Mouse (Mus musculus) gonadal fat pad, adult 2 months (tissue): Measurements from ENCODE around the gene Mogs. TPM values are rescaled to one million over a fixed set of nuclear protein-coding genes. Genes with fewer than 3 reads are reported as not detected.

Experiments
- DNase-seq: peaks from one replicate; pipeline ENCODE4 v3.0.0-alpha.2; 2012; ENCODE audit warnings: low read depth
- polyA plus RNA-seq: library from polyadenylated mRNA; depleted of rRNA; stranded (reverse); fragments of >200 nt; gene quantifications from 2 replicates; pipeline ENCODE4 v1.2.3, GENCODE M21; 2012; rRNA removed

The Mogs gene
- 55.3 and 56.3 TPM in 2 replicates for polyA plus RNA-seq

DNA sequence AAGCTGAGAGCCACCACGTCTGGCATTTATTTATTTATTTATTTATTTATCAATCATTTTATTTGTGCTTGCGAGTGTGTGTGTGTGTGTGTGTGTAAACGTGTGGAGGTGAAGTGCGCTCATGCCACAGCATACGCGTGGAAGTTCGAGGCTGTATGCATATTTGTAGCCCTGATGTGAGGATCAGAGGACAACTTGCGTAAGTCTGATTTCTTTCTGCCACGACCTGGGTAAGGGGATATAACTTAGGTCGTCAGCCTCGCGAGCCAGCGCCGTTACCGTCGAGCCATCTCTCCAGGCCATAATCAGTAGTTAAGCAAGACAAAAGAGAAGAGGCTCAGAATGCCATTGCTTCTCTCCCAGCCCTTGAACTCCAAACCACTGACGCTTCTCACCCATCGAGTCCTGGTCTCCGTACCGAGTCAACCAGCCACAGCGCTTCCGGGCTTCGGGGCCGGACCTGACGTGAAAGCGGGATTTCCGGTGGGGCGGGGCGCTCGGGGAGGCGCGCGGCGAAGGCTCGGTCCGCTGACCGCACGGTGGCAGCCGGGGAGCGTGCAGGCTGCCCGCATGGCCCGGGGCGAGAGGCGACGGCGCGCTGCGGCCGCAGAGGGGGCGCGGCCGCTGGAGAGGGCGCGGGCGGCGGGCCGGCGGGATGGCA, at the start of gene Mogs:
TSS of gene Mogs (plus strand) at position 486 of the 661 bp plus-strand sequence.
- no peak for DNase-seq

GRCm38 (mm10) chr6:83065995-83066394, 49.3 kb upstream of the Mogs start:
- DNase-seq: no peak

GRCm38 (mm10) chr6:83066441-83066840, 48.9 kb upstream of the Mogs start:
- no peak for DNase-seq

DNA sequence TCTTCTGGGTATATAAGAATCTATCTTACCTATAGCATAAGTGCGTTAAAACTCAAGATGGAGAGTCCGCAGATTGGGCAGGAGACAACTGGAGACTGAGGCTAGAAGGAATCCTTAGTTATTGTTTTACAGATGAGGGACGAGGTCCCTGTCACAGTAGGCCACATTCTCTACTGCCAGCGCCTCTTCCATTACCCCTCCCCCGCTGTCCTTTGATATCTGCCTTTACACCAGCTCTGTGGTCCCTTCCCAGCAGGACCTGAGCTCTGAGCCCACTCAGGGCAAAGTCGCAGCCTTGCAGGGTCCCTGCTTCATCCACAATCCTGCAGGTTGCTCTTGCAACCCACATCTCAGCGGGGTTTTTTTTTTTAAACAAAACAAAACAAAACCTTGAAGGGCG, 47.1 kb upstream of the Mogs start:
- DNase-seq: no peak

DNA sequence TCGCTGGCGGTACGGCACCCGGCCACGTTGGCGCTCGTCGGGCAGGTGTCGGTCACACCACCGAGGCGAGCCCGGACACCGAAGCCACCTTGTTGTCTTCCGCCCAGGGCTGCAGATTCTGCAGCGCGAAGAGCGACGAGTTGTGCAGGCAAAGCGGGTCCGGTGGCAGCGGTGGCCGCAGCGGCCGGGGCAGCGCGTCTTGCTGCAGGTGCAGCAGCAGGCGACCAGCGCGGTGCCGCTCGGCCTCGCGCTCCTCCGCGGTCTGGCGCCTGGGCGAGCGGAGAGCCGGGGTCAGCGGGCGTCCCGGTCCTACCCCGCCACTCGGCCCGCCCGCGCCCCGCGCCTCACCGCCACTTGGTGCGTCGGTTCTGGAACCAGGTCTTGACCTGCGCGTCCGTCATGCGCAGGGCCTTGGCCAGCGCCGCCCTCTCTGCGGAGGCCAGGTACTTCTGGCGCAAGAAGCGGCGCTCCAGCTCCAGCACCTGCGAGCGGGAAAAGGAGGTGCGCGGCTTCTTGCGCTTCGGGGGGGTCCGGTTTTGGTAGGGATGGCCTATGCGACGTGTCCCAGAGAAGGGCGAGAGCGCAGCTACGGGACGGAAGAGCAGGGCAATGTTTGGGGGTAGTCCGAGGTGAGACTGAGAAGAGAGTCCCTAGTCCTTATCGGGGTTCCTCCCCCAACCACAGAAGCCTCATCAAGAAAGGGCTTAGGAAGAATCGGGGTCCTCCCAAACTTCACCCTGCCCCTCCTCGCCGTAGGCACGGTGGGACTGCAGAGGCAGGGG, 46.4 kb upstream of the Mogs start:
- no peak for DNase-seq

DNA sequence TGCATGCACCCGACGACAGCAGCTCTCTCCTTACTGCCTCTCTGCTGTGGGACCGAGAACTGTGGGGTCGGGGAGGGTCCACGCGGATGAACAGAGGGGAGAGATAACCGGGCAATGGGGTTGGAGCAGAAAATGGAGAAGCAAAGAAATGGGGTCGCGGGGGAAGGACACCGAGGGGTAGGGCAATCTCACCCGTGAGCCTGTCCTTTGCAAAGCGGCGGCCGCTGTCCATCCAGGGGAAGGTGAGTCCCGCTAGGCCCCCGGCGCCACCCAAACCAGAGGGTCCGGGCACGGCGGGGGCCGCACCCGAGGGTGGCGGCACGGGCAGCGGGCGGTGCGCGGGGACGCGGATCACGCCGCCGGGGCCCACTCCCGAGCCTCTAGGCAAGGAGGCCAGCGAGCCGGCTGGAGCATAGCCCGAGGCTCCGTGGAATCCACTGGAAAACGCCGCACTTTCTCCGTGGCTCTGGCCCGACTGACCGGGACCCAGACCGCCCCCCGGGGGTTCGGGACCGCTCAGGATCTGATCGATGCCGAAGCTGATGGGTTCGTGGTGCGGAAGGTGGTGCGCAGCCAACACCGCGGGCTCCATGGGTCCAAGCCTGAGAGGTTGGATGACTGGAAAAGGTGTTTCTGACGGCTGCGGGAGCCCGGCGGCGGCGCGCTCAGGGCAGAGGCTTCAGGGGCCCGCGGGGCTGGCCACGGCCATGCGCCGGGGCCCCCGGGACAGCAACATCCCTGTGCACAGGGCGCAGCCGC, 45.6 kb upstream of the Mogs start:
- no peak for DNase-seq

GRCm38 (mm10) chr6:83070247-83070310, 45.2 kb upstream of the Mogs start, which contains the start of gene Tlx2:
TSS of gene Tlx2 (minus strand) at chr6:83070293.
- DNase-seq: no peak

DNA sequence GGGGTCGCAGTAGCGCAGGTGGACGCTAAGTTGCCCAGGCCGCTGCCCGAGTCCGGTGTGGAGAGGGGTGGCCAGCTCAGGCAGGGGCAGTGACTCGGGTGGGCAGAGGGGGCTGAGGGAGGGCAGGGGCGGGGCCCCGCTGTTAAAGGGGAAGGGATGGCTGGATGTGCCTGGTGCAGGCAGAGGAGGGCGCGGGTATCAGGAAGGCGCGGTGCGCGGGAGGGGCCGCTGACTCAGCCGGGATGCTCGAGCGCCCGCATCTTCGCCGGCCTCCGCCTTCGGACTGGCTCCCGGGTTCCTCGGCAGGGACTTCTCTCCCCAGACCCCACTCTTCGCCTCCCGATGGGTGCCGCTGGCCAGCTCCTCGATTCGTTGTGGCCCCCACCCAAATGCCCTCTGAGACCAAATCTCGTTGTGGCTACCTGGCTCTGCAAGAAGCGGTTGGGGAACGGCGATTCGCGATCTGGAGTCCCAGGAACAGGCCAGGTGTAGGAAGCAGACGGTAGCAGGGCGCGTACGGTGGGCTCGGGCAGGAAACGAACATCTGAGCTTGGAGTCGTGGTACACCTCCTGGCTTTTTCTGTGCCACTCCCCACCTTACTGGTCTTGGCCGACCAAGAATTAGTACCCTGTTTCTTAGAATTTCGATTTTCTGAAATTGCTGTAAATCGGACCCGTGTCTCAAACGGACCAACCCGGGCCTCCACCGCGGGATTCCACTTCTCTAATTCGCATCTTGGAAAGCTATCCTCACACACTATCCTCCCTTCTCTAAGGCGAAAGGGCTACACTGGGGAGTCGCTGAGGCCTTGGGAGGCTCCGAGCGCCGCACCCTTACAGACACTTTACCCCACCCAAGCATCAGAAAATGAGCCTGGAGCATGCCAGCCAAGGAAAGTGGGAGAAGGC, 44.7 kb upstream of the Mogs start:
- DNase-seq: no peak

- DNase-seq: no peak
Observed at GRCm38 (mm10) chr6:83071220-83071619, 44.1 kb upstream of the Mogs start.

- no peak for DNase-seq
Observed at GRCm38 (mm10) chr6:83074979-83075378, 40.3 kb upstream of the Mogs start.

DNA sequence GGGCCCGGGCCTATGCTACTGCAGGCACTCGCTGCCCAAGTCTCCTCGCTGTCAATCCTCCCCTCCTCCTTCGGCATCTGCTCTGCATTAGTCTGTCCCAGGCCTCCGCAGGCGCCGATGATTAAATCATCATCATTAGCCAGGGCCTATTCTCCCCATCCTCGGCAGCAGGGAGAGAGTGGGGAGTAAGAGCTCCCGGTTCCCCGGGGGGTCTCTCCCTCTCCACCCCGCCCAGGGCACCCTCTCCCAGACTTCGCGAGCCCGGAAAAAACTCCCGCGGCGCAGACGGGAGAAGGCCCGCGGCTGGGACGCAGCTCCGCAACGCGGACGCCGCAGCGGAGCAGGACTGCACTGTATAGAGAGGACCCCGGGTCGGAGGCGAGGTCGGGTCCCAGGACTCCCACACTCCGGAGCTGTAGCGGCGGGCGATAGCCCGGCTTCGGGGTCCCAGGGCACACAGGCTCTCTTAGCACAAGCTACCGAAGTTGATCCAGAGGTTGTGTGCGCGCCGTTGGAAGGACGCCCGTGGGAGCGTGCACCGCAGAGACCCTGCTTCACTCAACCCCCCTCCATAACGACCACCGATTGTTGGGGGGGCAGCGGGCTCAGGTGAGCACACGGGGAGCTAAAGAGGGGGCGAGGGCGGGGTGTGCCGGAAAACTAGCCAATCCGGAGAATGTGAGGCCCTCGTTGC, 37.5 kb upstream of the Mogs start, which contains the start of gene Pcgf1:
TSS of gene Pcgf1 (plus strand) at position 240 of the 694 bp plus-strand sequence.
- no peak for DNase-seq

GRCm38 (mm10) chr6:83078324-83078858, 36.9 kb upstream of the Mogs start:
- peak; percentile 60 for DNase-seq

DNA sequence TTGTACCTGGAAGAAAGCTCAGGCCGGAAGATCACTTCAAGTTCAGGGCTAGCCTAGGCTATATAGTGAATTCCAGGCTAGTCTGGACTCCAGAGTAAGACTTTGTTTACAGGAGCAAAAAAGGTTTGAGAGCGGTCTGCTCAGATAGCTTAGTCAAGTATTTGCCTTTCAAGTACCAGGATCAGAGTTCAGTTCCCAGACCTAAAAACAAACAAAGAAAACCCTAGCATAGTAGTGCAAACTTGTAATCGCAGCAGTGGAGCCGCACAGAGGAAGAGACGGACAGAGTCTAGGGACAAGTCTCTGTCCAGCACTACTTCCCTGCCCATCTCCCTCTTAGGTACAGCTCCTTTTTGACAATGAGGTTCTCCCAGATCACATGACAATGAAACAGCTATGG, 35.1 kb upstream of the Mogs start:
- DNase-seq: no peak

- no peak for DNase-seq
Observed at GRCm38 (mm10) chr6:83083497-83083896, 31.8 kb upstream of the Mogs start.

GRCm38 (mm10) chr6:83084477-83084876, 30.8 kb upstream of the Mogs start:
- no peak for DNase-seq

DNA sequence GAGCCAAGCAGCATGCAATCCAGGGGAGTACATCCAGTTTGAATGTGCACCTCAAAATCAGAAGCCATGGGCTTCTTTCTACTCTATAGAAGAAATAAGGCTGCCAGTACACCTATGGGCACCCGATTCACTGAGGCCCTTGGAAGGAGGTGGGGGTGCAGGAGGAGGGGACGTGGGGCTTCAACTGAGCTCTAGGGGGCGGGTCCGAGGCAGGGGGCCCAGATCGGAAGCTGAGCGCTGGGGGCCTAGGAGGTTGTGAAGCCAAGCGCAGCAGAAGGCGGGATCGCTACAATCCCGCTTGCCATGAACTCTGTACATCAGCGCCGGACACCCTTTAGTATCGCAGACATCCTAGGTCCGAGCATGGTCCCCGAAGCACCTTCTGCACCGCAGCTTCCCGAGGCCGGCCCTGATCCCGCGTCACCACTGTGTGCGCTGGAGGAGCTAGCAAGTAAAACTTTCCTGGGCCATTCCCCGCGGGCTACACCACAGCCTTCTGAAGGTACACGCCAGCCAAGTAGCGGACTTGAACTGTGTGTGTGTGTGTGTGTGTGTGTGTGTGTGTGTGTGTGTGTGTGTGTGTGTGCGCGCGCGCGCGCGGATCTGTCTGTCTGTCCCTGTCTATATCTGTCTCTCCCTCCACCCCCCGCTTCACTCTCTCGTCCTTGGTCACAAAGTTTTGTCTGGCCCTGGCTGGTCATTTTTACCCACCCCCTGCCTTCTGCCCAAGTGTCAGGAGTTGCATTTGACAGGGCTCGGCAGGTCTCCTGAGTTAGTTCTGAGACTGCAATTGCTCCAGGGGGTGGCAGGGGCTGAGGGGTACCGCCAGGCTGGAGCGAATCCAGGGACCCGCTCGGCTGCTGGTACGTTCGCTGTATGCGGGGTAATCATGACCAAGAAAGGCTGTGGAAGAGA, 28.9 kb upstream of the Mogs start, which contains the start of gene Lbx2:
TSS of gene Lbx2 (plus strand) at position 247 of the 915 bp plus-strand sequence.
- no peak for DNase-seq

DNA sequence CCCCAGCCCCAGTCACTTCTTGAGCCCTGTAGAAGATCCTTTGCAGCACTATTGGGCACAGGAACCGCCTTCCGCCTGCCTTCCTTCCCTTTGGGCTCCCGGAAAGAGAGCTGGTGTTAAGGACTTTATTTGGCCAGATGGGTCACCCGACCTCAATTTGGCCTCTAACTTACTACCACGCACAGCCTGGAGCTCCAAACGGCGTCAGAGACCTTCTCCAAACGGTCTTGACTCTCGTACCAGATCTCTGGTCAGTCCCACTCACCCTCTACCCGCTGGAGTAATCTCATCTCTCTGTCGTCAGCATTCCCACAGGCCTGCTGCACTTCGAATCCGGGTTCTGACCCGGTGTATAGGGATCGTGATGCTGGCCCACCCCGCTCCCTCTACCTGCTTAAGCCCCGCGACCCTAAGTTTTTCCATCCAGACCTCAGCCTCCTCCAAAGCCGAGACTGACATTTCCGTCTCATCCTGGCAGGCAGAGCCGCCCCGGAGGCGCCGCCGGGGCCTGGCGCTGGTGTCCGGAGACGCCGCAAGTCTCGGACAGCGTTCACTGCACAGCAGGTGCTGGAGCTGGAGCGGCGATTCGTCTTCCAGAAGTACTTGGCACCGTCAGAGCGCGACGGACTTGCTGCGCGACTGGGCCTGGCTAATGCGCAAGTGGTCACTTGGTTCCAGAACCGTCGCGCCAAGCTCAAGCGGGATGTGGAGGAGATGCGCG, 27.9 kb upstream of the Mogs start:
- no peak for DNase-seq

DNA sequence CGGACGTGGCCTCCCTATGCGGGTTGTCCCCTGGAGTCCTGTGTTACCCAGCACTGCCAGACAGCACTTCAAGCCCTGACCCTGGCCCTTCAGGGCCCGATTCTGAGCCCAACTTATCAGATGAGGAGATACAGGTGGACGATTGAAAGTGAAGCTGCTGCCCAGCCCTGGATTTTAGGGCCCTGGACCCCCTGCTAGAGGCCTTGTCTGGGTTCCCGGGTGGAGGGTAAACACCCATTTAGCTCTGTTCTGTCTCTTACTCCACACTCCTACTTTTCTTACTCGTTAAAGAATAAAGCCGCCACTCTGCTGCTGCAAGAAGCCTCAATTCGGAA, 27.4 kb upstream of the Mogs start:
- DNase-seq: no peak

DNA sequence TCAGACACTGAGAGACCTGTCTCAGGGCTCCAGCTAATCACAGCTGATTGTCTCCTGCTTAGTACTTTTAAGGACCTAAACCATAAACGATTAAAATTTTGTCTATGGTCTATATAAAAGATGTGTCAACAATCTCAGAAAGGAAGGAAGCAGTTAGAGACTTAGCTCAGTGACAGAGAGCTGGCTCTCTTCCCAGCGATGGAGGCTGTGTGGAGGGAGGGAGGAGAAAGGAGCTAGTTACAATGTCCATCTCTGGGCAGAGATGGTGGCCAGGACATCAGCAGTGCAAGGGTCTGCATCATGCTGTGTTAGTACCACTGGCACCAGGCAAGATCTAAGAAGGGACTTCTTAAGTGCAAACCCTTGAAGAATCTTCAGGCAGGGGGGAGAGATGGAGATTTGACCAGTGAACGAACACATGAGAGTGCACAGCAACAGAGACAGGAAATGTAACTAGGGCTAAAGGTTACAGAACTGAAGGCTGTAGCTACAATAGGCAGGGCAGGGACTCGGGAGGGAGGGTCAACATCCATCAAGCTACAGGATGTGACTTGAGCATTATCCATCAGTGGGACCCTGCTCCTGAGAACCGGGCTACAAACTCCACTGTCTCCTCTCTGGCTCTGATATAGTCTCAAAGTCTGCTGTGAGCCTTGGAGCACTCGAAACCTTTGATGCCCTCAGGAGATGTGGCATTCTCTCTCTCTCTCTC, 22.7 kb upstream of the Mogs start:
- DNase-seq: no peak
